ENCODE assay signal across 22 mouse cellular contexts in genomic region chr8:8577770-8578303, GRCm38 (mm10).
DNase-seq lines count a peak whose midpoint lies in the region; ATAC-seq lines count a peak whose summit lies in the region.
"Had no signal": no experiment of that assay in that cellular context is flagged by ENCODE, and none has a peak within 500 bp of the region (broad histone marks: within the 10 kb centered on the region; RNA-seq: fewer than 3 reads in every experiment).

No protein-coding gene starts in this region.

- H3K4me3 ChIP-seq in neural tube, embryonic 14.5 days (ENCODE audit: low read depth, low read length), result no peak overlapping the region
- no peak overlapping the region for H3K4me3 ChIP-seq in forebrain, embryonic 13.5 days
- H3K4me3 ChIP-seq in hindbrain, embryonic 12.5 days, result no peak overlapping the region
- H3K4me3 ChIP-seq: intestine, embryonic 15.5 days; limb, embryonic 12.5 days had no signal

- no peak for DNase-seq in neural tube, embryonic 10.5 days (ENCODE audit: extremely low spot score, low spot score)
- DNase-seq in right cerebral cortex, adult 18-20 months, result no peak
- no peak for DNase-seq in layer of hippocampus, adult 9-10 months (ENCODE audit: low spot score)
- DNase-seq in B cell, adult 2 months, result no peak
- DNase-seq: adrenal gland, postnatal 14 days; cerebellum, adult 9-10 months; gastrocnemius, postnatal 10 days; kidney, adult 9 months; kidney, postnatal 25 days; liver, postnatal 0 days; right cerebral cortex, postnatal 14 days had no signal

- no peaks in the 10 kb centered on the region for H3K27me3 ChIP-seq in neural tube, embryonic 14.5 days (ENCODE audit: control insufficient read depth, insufficient read depth, low read length)
- 0 out of 2 replicates have a peak, but pooled peaks cover 3% of the 10 kb centered on the region for H3K27me3 ChIP-seq in forebrain, embryonic 13.5 days
- no peaks in the 10 kb centered on the region for H3K27me3 ChIP-seq in hindbrain, embryonic 12.5 days
- H3K27me3 ChIP-seq: CH12.LX; intestine, embryonic 15.5 days; limb, embryonic 12.5 days had no signal

- peak; percentile 52; the same call in 1 of the 2 replicates for ATAC-seq in neural tube, embryonic 14.5 days (ENCODE audit: low read depth)
- ATAC-seq in forebrain, embryonic 13.5 days, result peak; percentile 41
- ATAC-seq in hindbrain, embryonic 12.5 days (ENCODE audit: low FRiP score), result peak; percentile 3; the same call in 1 of the 2 replicates
- ATAC-seq: intestine, embryonic 15.5 days; liver, postnatal 0 days had no signal

- 39% methylated on average over 11 of the region's 11 CpGs for WGBS in neural tube, embryonic 14.5 days
- WGBS in forebrain, embryonic 13.5 days, result 26% methylated on average over 11 of the region's 11 CpGs
- WGBS in hindbrain, embryonic 12.5 days, result 36% methylated on average over 11 of the region's 11 CpGs

- no peaks in the 10 kb centered on the region for H3K9me3 ChIP-seq in neural tube, embryonic 14.5 days (ENCODE audit: control insufficient read depth, low read length)
- H3K9me3 ChIP-seq in forebrain, embryonic 13.5 days (replicated peaks), result no peaks in the 10 kb centered on the region
- H3K9me3 ChIP-seq in hindbrain, embryonic 12.5 days (replicated peaks), result no peaks in the 10 kb centered on the region
- H3K9me3 ChIP-seq: G1E; intestine, embryonic 15.5 days; limb, embryonic 12.5 days had no signal

- H3K36me3 ChIP-seq in neural tube, embryonic 14.5 days (ENCODE audit: control insufficient read depth, insufficient read depth, low read length), result no peaks in the 10 kb centered on the region
- H3K36me3 ChIP-seq in forebrain, embryonic 13.5 days (ENCODE audit: poor library complexity, severe bottlenecking), result no peaks in the 10 kb centered on the region
- H3K36me3 ChIP-seq in hindbrain, embryonic 12.5 days, result no peaks in the 10 kb centered on the region
- H3K36me3 ChIP-seq: G1E; intestine, embryonic 15.5 days; limb, embryonic 12.5 days had no signal

- no peak overlapping the region for H3K27ac ChIP-seq in neural tube, embryonic 14.5 days (ENCODE audit: low read depth, low read length)
- no peak overlapping the region for H3K27ac ChIP-seq in forebrain, embryonic 13.5 days
- no peak overlapping the region for H3K27ac ChIP-seq in hindbrain, embryonic 12.5 days
- H3K27ac ChIP-seq: intestine, embryonic 15.5 days; limb, embryonic 12.5 days; macrophage; stomach, postnatal 0 days had no signal

- no peaks in the 10 kb centered on the region for H3K4me1 ChIP-seq in neural tube, embryonic 14.5 days (ENCODE audit: control insufficient read depth, insufficient read depth, low read length)
- peaks cover 31% of the 10 kb centered on the region for H3K4me1 ChIP-seq in forebrain, embryonic 13.5 days
- H3K4me1 ChIP-seq in hindbrain, embryonic 12.5 days, result peaks cover 30% of the 10 kb centered on the region
- H3K4me1 ChIP-seq: intestine, embryonic 15.5 days; limb, embryonic 12.5 days had no signal

- H3K9ac ChIP-seq in neural tube, embryonic 14.5 days (replicated peaks; ENCODE audit: low read depth, low read length), result no peak overlapping the region
- no peak overlapping the region for H3K9ac ChIP-seq in forebrain, embryonic 13.5 days
- no peak overlapping the region for H3K9ac ChIP-seq in hindbrain, embryonic 12.5 days
- H3K9ac ChIP-seq: intestine, embryonic 15.5 days; limb, embryonic 12.5 days; liver, postnatal 0 days had no signal

- no peak overlapping the region for H3K4me2 ChIP-seq in neural tube, embryonic 14.5 days (ENCODE audit: low read depth, low read length)
- no peak overlapping the region for H3K4me2 ChIP-seq in forebrain, embryonic 13.5 days
- H3K4me2 ChIP-seq in hindbrain, embryonic 12.5 days (replicated peaks), result no peak overlapping the region
- H3K4me2 ChIP-seq: heart, embryonic 11.5 days; intestine, embryonic 15.5 days; limb, embryonic 12.5 days; liver, embryonic 11.5 days had no signal
